ENCODE assay signal across 8 mouse cellular contexts in the genomic region with DNA sequence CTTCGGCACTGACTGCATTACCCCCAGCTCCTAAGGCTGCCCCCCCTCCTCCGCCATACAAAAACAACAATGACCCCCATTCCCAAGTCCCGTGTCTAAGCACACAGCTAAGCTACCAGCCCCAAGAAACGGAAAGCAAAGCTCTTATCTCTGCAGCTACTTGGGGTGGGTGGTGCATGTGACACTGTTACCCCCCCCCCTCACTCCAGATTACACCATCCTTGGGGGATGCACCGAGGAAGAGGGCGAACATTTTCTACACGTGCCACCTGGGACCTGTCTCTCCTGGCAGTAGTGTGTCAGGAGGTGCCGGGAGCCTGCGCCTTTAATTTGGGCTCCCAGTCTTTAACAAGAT. TPM values are rescaled to one million over a fixed set of nuclear protein-coding genes. Genes with fewer than 3 reads are reported as not detected.
DNase-seq lines count a peak whose midpoint lies in the region; ATAC-seq and TF ChIP-seq lines count a peak whose summit lies in the region.

No protein-coding gene starts in this region.

- DNase-seq in cerebellum, adult 9-11 months: peak; percentile 37
- no peak for DNase-seq in cerebellum, postnatal 14 days
- DNase-seq in lung, postnatal 0 days (ENCODE audit: low spot score): no peak
- no peak for DNase-seq in lung, postnatal 14 days
- no peak for DNase-seq in stomach, postnatal 0 days (ENCODE audit: low spot score)
- DNase-seq in frontal cortex, adult 2 months (ENCODE audit: extremely low spot score in 1 of 2, low spot score in 1 of 2): no peak
- no peak for DNase-seq in kidney, postnatal 10 days

- TF ChIP-seq EP300 in lung, postnatal 0 days (IDR thresholded peaks at IDR 0.05): no peak
- no peak for TF ChIP-seq EP300 in stomach, postnatal 0 days (optimal IDR thresholded peaks at IDR 0.05)

- H3K27me3 ChIP-seq in lung, postnatal 0 days (replicated peaks; ENCODE audit: insufficient read depth, low read length): no peaks in the 10 kb centered on the region
- no peaks in the 10 kb centered on the region for H3K27me3 ChIP-seq in limb, embryonic 15.5 days
- H3K27me3 ChIP-seq in stomach, postnatal 0 days (ENCODE audit: control insufficient read depth, insufficient read depth, low read length): no peaks in the 10 kb centered on the region

- WGBS in lung, postnatal 0 days: 31% methylated on average over 8 of the region's 9 CpGs
- WGBS in limb, embryonic 15.5 days: 38% methylated on average over 9 of the region's 9 CpGs
- WGBS in stomach, postnatal 0 days: 34% methylated on average over 9 of the region's 9 CpGs

- TF ChIP-seq CTCF in lung, postnatal 0 days (IDR thresholded peaks at IDR 0.05): no peak
- TF ChIP-seq CTCF in stomach, postnatal 0 days (IDR thresholded peaks at IDR 0.05; ENCODE audit: low read depth): no peak

- H3K36me3 ChIP-seq in lung, postnatal 0 days (ENCODE audit: insufficient read depth, low read length): no peaks in the 10 kb centered on the region
- no peaks in the 10 kb centered on the region for H3K36me3 ChIP-seq in limb, embryonic 15.5 days
- H3K36me3 ChIP-seq in stomach, postnatal 0 days (ENCODE audit: control insufficient read depth, insufficient read depth, low read length): no peaks in the 10 kb centered on the region

- peaks cover 44% of the 10 kb centered on the region for H3K4me1 ChIP-seq in lung, postnatal 0 days (ENCODE audit: insufficient read depth, low read depth, low read length)
- peaks cover 61% of the 10 kb centered on the region for H3K4me1 ChIP-seq in limb, embryonic 15.5 days
- H3K4me1 ChIP-seq in stomach, postnatal 0 days (replicated peaks; ENCODE audit: control insufficient read depth, insufficient read depth): peaks cover 16% of the 10 kb centered on the region

- no peak overlapping the region for H3K27ac ChIP-seq in lung, postnatal 0 days (ENCODE audit: low read length)
- no peak overlapping the region for H3K27ac ChIP-seq in limb, embryonic 15.5 days
- 0 out of 2 replicates have a peak overlapping the region, but pooled peaks have one; percentile 3 for H3K27ac ChIP-seq in stomach, postnatal 0 days (replicated peaks)

- no peaks in the 10 kb centered on the region for H3K9me3 ChIP-seq in lung, postnatal 0 days (ENCODE audit: low read length)
- no peaks in the 10 kb centered on the region for H3K9me3 ChIP-seq in limb, embryonic 15.5 days
- H3K9me3 ChIP-seq in stomach, postnatal 0 days (ENCODE audit: control insufficient read depth, low read length): no peaks in the 10 kb centered on the region

- ATAC-seq in lung, postnatal 0 days: no peak
- ATAC-seq in limb, embryonic 15.5 days (ENCODE audit: insufficient number of reproducible peaks, low FRiP score, low TSS enrichment, low read depth): no peak
- ATAC-seq in stomach, postnatal 0 days (ENCODE audit: low FRiP score, low TSS enrichment): no peak

- H3K9ac ChIP-seq in lung, postnatal 0 days (replicated peaks; ENCODE audit: low read depth): no peak overlapping the region
- no peak overlapping the region for H3K9ac ChIP-seq in limb, embryonic 15.5 days
- H3K9ac ChIP-seq in stomach, postnatal 0 days (ENCODE audit: low read length): peak overlapping the region; percentile 95; the same call in 1 of the 2 replicates

- peak overlapping the region; percentile 89 for H3K4me2 ChIP-seq in lung, postnatal 0 days (replicated peaks; ENCODE audit: low read depth, low read length)
- H3K4me2 ChIP-seq in limb, embryonic 15.5 days: peak overlapping the region; percentile 75
- peak overlapping the region; percentile 86 for H3K4me2 ChIP-seq in stomach, postnatal 0 days (replicated peaks; ENCODE audit: low read depth)

- peak overlapping the region; percentile 99 for H3K4me3 ChIP-seq in lung, postnatal 0 days (ENCODE audit: low read depth, low read length)
- peak overlapping the region; percentile 84 for H3K4me3 ChIP-seq in limb, embryonic 15.5 days
- H3K4me3 ChIP-seq in stomach, postnatal 0 days (ENCODE audit: low read depth, low read length): peak overlapping the region; percentile 93

RNA-seq across cellular contexts. Expression of gene Hdac5, which starts 1.8 kb away (rescaled TPM):
- 65.6 and 79.0 TPM in 2 replicates for polyA plus RNA-seq in lung, postnatal 0 days (2015; fragmentation: Nextera tagmentation; extraction: Ambion mirVana)
- 94.1 and 96.7 TPM in 2 replicates for polyA plus RNA-seq in limb, embryonic 15.5 days (2015; fragmentation: Nextera tagmentation; extraction: Ambion mirVana)
- polyA plus RNA-seq in stomach, postnatal 0 days (2015; fragmentation: Nextera tagmentation; extraction: Ambion mirVana): 33.8 and 43.3 TPM in 2 replicates
- 256 and 323 TPM in 2 replicates for polyA plus RNA-seq in frontal cortex, adult 2 months (2012; rRNA removed)

RNA-seq across cellular contexts. Expression of gene BC030867, which starts 20.5 kb away (rescaled TPM):
- 0.88 and 1.3 TPM in 2 replicates for polyA plus RNA-seq in lung, postnatal 0 days (2015; fragmentation: Nextera tagmentation; extraction: Ambion mirVana)
- polyA plus RNA-seq in limb, embryonic 15.5 days (2015; fragmentation: Nextera tagmentation; extraction: Ambion mirVana): 13.0 and 13.8 TPM in 2 replicates
- polyA plus RNA-seq in stomach, postnatal 0 days (2015; fragmentation: Nextera tagmentation; extraction: Ambion mirVana): 2.2 and 2.7 TPM in 2 replicates
- polyA plus RNA-seq in frontal cortex, adult 2 months (2012; rRNA removed): 1.2 and 1.9 TPM in 2 replicates

RNA-seq across cellular contexts. Expression of gene G6pc3, which starts 38.7 kb away (rescaled TPM):
- polyA plus RNA-seq in lung, postnatal 0 days (2015; fragmentation: Nextera tagmentation; extraction: Ambion mirVana): 15.8 and 16.7 TPM in 2 replicates
- 25.1 and 27.6 TPM in 2 replicates for polyA plus RNA-seq in limb, embryonic 15.5 days (2015; fragmentation: Nextera tagmentation; extraction: Ambion mirVana)
- 19.2 and 19.4 TPM in 2 replicates for polyA plus RNA-seq in stomach, postnatal 0 days (2015; fragmentation: Nextera tagmentation; extraction: Ambion mirVana)
- polyA plus RNA-seq in frontal cortex, adult 2 months (2012; rRNA removed): 87.5 and 91.4 TPM in 2 replicates

RNA-seq across cellular contexts. Expression of gene Asb16, which starts 40.4 kb away (rescaled TPM):
- not detected in 2 replicates for polyA plus RNA-seq in lung, postnatal 0 days (2015; fragmentation: Nextera tagmentation; extraction: Ambion mirVana)
- 0.20 and 0.24 TPM in 2 replicates for polyA plus RNA-seq in limb, embryonic 15.5 days (2015; fragmentation: Nextera tagmentation; extraction: Ambion mirVana)
- polyA plus RNA-seq in stomach, postnatal 0 days (2015; fragmentation: Nextera tagmentation; extraction: Ambion mirVana): 0.04 TPM in 1 of 2 replicates, not detected in the other
- 2.3 and 2.7 TPM in 2 replicates for polyA plus RNA-seq in frontal cortex, adult 2 months (2012; rRNA removed)

RNA-seq across cellular contexts. Expression of gene Lsm12, which starts 43.1 kb away (rescaled TPM):
- polyA plus RNA-seq in lung, postnatal 0 days (2015; fragmentation: Nextera tagmentation; extraction: Ambion mirVana): 74.7 and 79.9 TPM in 2 replicates
- 119 and 130 TPM in 2 replicates for polyA plus RNA-seq in limb, embryonic 15.5 days (2015; fragmentation: Nextera tagmentation; extraction: Ambion mirVana)
- polyA plus RNA-seq in stomach, postnatal 0 days (2015; fragmentation: Nextera tagmentation; extraction: Ambion mirVana): 70.0 and 99.4 TPM in 2 replicates
- polyA plus RNA-seq in frontal cortex, adult 2 months (2012; rRNA removed): 32.9 and 35.5 TPM in 2 replicates
